ENCODE assay signal across 16 mouse cellular contexts in genomic region chr1:173356699-173357098, GRCm38 (mm10). TPM values are rescaled to one million over a fixed set of nuclear protein-coding genes. Genes with fewer than 3 reads are reported as not detected.
DNase-seq lines count a peak whose midpoint lies in the region; ATAC-seq and TF ChIP-seq lines count a peak whose summit lies in the region.
"Had no signal": no experiment of that assay in that cellular context is flagged by ENCODE, and none has a peak within 500 bp of the region (broad histone marks: within the 10 kb centered on the region; RNA-seq: fewer than 3 reads in every experiment).

No protein-coding gene starts in this region.

- H3K36me3 ChIP-seq in embryonic facial prominence, embryonic 11.5 days (replicated peaks; ENCODE audit: control insufficient read depth, insufficient read depth, low read depth, low read length): no peaks in the 10 kb centered on the region
- no peaks in the 10 kb centered on the region for H3K36me3 ChIP-seq in embryonic facial prominence, embryonic 10.5 days (replicated peaks)
- H3K36me3 ChIP-seq in E14TG2a.4 (ENCODE audit: insufficient read depth, low read length): no peaks in the 10 kb centered on the region
- H3K36me3 ChIP-seq: forebrain, embryonic 10.5 days; limb, embryonic 10.5 days; liver, embryonic 15.5 days had no signal

- H3K4me2 ChIP-seq in embryonic facial prominence, embryonic 11.5 days (ENCODE audit: low read depth, low read length): no peak overlapping the region
- H3K4me2 ChIP-seq: hindbrain, embryonic 14.5 days; liver, embryonic 15.5 days; midbrain, embryonic 12.5 days had no signal

- H3K4me3 ChIP-seq in embryonic facial prominence, embryonic 11.5 days (ENCODE audit: low read depth, low read length): no peak overlapping the region
- no peak overlapping the region for H3K4me3 ChIP-seq in embryonic facial prominence, embryonic 10.5 days
- H3K4me3 ChIP-seq in left cerebral cortex, adult 2 months: no peak overlapping the region
- H3K4me3 ChIP-seq in E14TG2a.4 (replicated peaks; ENCODE audit: low read length): no peak overlapping the region
- H3K4me3 ChIP-seq: forebrain, embryonic 10.5 days; limb, embryonic 10.5 days; liver, embryonic 15.5 days; midbrain, embryonic 12.5 days had no signal

- no peak overlapping the region for H3K27ac ChIP-seq in embryonic facial prominence, embryonic 11.5 days (replicated peaks; ENCODE audit: low read depth, low read length)
- no peak overlapping the region for H3K27ac ChIP-seq in embryonic facial prominence, embryonic 10.5 days (replicated peaks)
- H3K27ac ChIP-seq in left cerebral cortex, adult 2 months: no peak overlapping the region
- H3K27ac ChIP-seq: forebrain, embryonic 10.5 days; hindbrain, embryonic 14.5 days; limb, embryonic 10.5 days; midbrain, embryonic 12.5 days had no signal

- no peak for ATAC-seq in embryonic facial prominence, embryonic 11.5 days (replicated peaks; ENCODE audit: insufficient number of reproducible peaks, low FRiP score, low TSS enrichment, low read depth)
- ATAC-seq in megakaryocyte progenitor cell, adult 5-6 weeks (replicated peaks; ENCODE audit: poor library complexity): peak; percentile 57; the same call in 1 of the 2 replicates
- ATAC-seq: Patski had no signal

- no peaks in the 10 kb centered on the region for H3K27me3 ChIP-seq in embryonic facial prominence, embryonic 11.5 days (ENCODE audit: control insufficient read depth, insufficient read depth, low read length)
- no peaks in the 10 kb centered on the region for H3K27me3 ChIP-seq in embryonic facial prominence, embryonic 10.5 days (replicated peaks; ENCODE audit: low read depth, poor library complexity, severe bottlenecking)
- H3K27me3 ChIP-seq in E14TG2a.4 (ENCODE audit: insufficient read depth, low read length): peaks cover 9% of the 10 kb centered on the region
- H3K27me3 ChIP-seq: liver, embryonic 15.5 days; midbrain, embryonic 12.5 days; Patski had no signal

- peak; percentile 21; the same call in 1 of the 2 replicates for TF ChIP-seq CTCF in left cerebral cortex, adult 2 months (IDR thresholded peaks at IDR 0.05)
- TF ChIP-seq CTCF in E14TG2a.4 (conservative IDR thresholded peaks at IDR 0.05; ENCODE audit: low read length): 0 out of 2 replicates have a peak, but pooled peaks have one; percentile 16

- no peak overlapping the region for H3K9ac ChIP-seq in embryonic facial prominence, embryonic 11.5 days (replicated peaks; ENCODE audit: low read length)
- H3K9ac ChIP-seq: hindbrain, embryonic 14.5 days; liver, embryonic 15.5 days; midbrain, embryonic 12.5 days had no signal

- H3K4me1 ChIP-seq in embryonic facial prominence, embryonic 11.5 days (ENCODE audit: control insufficient read depth, insufficient read depth, low read length): no peaks in the 10 kb centered on the region
- peaks cover 15% of the 10 kb centered on the region for H3K4me1 ChIP-seq in embryonic facial prominence, embryonic 10.5 days
- H3K4me1 ChIP-seq in E14TG2a.4 (replicated peaks; ENCODE audit: low read depth, low read length): peaks cover 16% of the 10 kb centered on the region

- H3K9me3 ChIP-seq in embryonic facial prominence, embryonic 11.5 days (replicated peaks; ENCODE audit: control insufficient read depth, low read length): no peaks in the 10 kb centered on the region
- no peaks in the 10 kb centered on the region for H3K9me3 ChIP-seq in embryonic facial prominence, embryonic 10.5 days
- H3K9me3 ChIP-seq in E14TG2a.4 (ENCODE audit: low read length): no peaks in the 10 kb centered on the region
- H3K9me3 ChIP-seq: forebrain, embryonic 10.5 days; limb, embryonic 10.5 days; liver, embryonic 15.5 days; midbrain, embryonic 12.5 days had no signal

- peak; percentile 41 for DNase-seq in embryonic facial prominence, embryonic 11.5 days (ENCODE audit: low spot score)
- DNase-seq in embryonic facial prominence, embryonic 10.5 days (ENCODE audit: low spot score): no peak
- no peak for DNase-seq in left cerebral cortex, adult 2 months (ENCODE audit: extremely low spot score in 1 of 2, low spot score in 2 of 2)
- DNase-seq in left cerebral cortex, postnatal 36 days (ENCODE audit: low spot score in 2 of 2): no peak
- no peak for DNase-seq in urinary bladder, postnatal 4 days (ENCODE audit: low spot score in 2 of 2)
- DNase-seq: kidney, adult 2 months; kidney, postnatal 4 days; layer of hippocampus, postnatal 36 days had no signal

- intact Hi-C loops in left cerebral cortex, adult 2 months (cut with DNase I): loop anchor here (1.0 kb wide), 2 partner anchors 11 to 19 kb away; partner anchors contain the start of gene Cadm3
- intact Hi-C loops in left cerebral cortex, postnatal 36 days (cut with DNase I): no loop called here

- WGBS in embryonic facial prominence, embryonic 11.5 days: 73% methylated on average over 2 of the region's 2 CpGs
- WGBS in embryonic facial prominence, embryonic 10.5 days: 90% methylated on average over 2 of the region's 2 CpGs

RNA-seq across cellular contexts. Expression of gene Aim2, which starts 6.0 kb away (rescaled TPM):
- polyA plus RNA-seq in embryonic facial prominence, embryonic 11.5 days (2014; fragmentation: Nextera tagmentation; extraction: Ambion mirVana): 1.9 and 2.1 TPM in 2 replicates
- 3.8 and 3.9 TPM in 2 replicates for polyA plus RNA-seq in embryonic facial prominence, embryonic 10.5 days (2016; fragmentation: Nextera tagmentation; extraction: Ambion mirVana)
- 1 to 10 TPM; 2.5 to 4.1 TPM for total RNA-seq in left cerebral cortex, adult 2 months (2021)
- total RNA-seq in left cerebral cortex, postnatal 36 days (2021): 1 to 10 TPM; 1.3 to 2.5 TPM
- total RNA-seq in megakaryocyte progenitor cell, adult 5-6 weeks (2015): 56.5 and 62.8 TPM in 2 replicates
- 65.3 and 67.4 TPM in 2 replicates for total RNA-seq in megakaryocyte progenitor cell, adult 5-6 weeks (2017)

RNA-seq across cellular contexts. Expression of gene Cadm3, which starts 10.8 kb away (rescaled TPM):
- polyA plus RNA-seq in embryonic facial prominence, embryonic 11.5 days (2014; fragmentation: Nextera tagmentation; extraction: Ambion mirVana): 7.3 and 10.1 TPM in 2 replicates
- polyA plus RNA-seq in embryonic facial prominence, embryonic 10.5 days (2016; fragmentation: Nextera tagmentation; extraction: Ambion mirVana): 1.6 and 2.0 TPM in 2 replicates
- total RNA-seq in left cerebral cortex, adult 2 months (2021): 100 to 1,000 TPM; 437 to 438 TPM
- total RNA-seq in left cerebral cortex, postnatal 36 days (2021): 100 to 1,000 TPM; 437 to 444 TPM
- 0.22 TPM in 1 of 2 replicates, not detected in the other for total RNA-seq in megakaryocyte progenitor cell, adult 5-6 weeks (2015)
- total RNA-seq in megakaryocyte progenitor cell, adult 5-6 weeks (2017): 0.14 TPM in 1 of 2 replicates, not detected in the other
- polyA plus RNA-seq: Patski had no signal

RNA-seq across cellular contexts. Expression of gene Ackr1, which starts 23.1 kb away (rescaled TPM):
- 2.6 and 3.1 TPM in 2 replicates for polyA plus RNA-seq in embryonic facial prominence, embryonic 11.5 days (2014; fragmentation: Nextera tagmentation; extraction: Ambion mirVana)
- 1.2 and 1.6 TPM in 2 replicates for polyA plus RNA-seq in embryonic facial prominence, embryonic 10.5 days (2016; fragmentation: Nextera tagmentation; extraction: Ambion mirVana)
- 10 to 100 TPM; 81.0 to 90.2 TPM for total RNA-seq in left cerebral cortex, adult 2 months (2021)
- total RNA-seq in left cerebral cortex, postnatal 36 days (2021): 10 to 100 TPM; 83.5 to 94.7 TPM
- total RNA-seq in megakaryocyte progenitor cell, adult 5-6 weeks (2015): not detected in 2 replicates
- not detected in 2 replicates for total RNA-seq in megakaryocyte progenitor cell, adult 5-6 weeks (2017)
- polyA plus RNA-seq: Patski had no signal

Comparison
In these comparisons a context has a peak if more than half of its experiments do, and no peak if none do; other contexts are left out.
1. RNA of gene Aim2, which starts 6.0 kb away (total RNA-seq): 56.5 to 67.4 TPM in megakaryocyte progenitor cell, adult 5-6 weeks; 2.5 to 4.1 TPM in left cerebral cortex, adult 2 months and 1.3 to 2.5 TPM in left cerebral cortex, postnatal 36 days; every median in the first group is over 10 times any median in the second.
2. RNA of gene Cadm3, which starts 10.8 kb away (total RNA-seq): 437 to 444 TPM in left cerebral cortex, postnatal 36 days and 437 to 438 TPM in left cerebral cortex, adult 2 months; 0.14 to 0.22 TPM in megakaryocyte progenitor cell, adult 5-6 weeks; every median in the first group is over 100 times any median in the second.
3. RNA of gene Ackr1, which starts 23.1 kb away (total RNA-seq): 83.5 to 94.7 TPM in left cerebral cortex, postnatal 36 days and 81.0 to 90.2 TPM in left cerebral cortex, adult 2 months; not detected in megakaryocyte progenitor cell, adult 5-6 weeks; every median in the first group is over 10 times any median in the second.